Comparison of ENCODE assay signal across 24 mouse cellular contexts in genomic region chr2:28044920-28045598, GRCm38 (mm10). TPM values are rescaled to one million over a fixed set of nuclear protein-coding genes. Genes with fewer than 3 reads are reported as not detected.
"Had no signal": no experiment of that assay in that cellular context is flagged by ENCODE, and none has a peak within 500 bp of the region (broad histone marks: within the 10 kb centered on the region; RNA-seq: fewer than 3 reads in every experiment).

No protein-coding gene starts in this region.

- H3K4me2 ChIP-seq: midbrain, embryonic 12.5 days; midbrain, embryonic 15.5 days; neural tube, embryonic 13.5 days; stomach, embryonic 15.5 days had no signal

- DNase-seq: kidney, adult 2 months; kidney, postnatal 25 days; layer of hippocampus, adult 9-11 months; lung, adult 2 months; lung, postnatal 14 days; retina, postnatal 1 day; right cerebral cortex, postnatal 25 days; spleen, adult 18-20 months; thymus, postnatal 36 days had no signal

- H3K9me3 ChIP-seq: midbrain, embryonic 12.5 days; midbrain, embryonic 15.5 days; stomach, embryonic 15.5 days had no signal

- H3K27ac ChIP-seq: kidney, postnatal 0 days; layer of hippocampus, adult 2 months; macrophage; midbrain, embryonic 12.5 days; midbrain, embryonic 15.5 days; neural tube, embryonic 13.5 days; stomach, embryonic 15.5 days had no signal

- H3K27me3 ChIP-seq: midbrain, embryonic 12.5 days; midbrain, embryonic 15.5 days; neural tube, embryonic 13.5 days; stomach, embryonic 15.5 days had no signal

- H3K36me3 ChIP-seq: midbrain, embryonic 12.5 days; midbrain, embryonic 15.5 days; neural tube, embryonic 13.5 days; stomach, embryonic 15.5 days had no signal

- H3K4me3 ChIP-seq: layer of hippocampus, adult 2 months; midbrain, embryonic 12.5 days; midbrain, embryonic 15.5 days; myocyte; neural tube, embryonic 13.5 days; stomach, embryonic 15.5 days had no signal

- ATAC-seq: intestine, postnatal 0 days; midbrain, embryonic 15.5 days had no signal

- H3K9ac ChIP-seq: midbrain, embryonic 12.5 days; midbrain, embryonic 15.5 days; neural tube, embryonic 13.5 days; stomach, embryonic 15.5 days had no signal

- H3K4me1 ChIP-seq: midbrain, embryonic 12.5 days; midbrain, embryonic 15.5 days; neural tube, embryonic 13.5 days; stomach, embryonic 15.5 days had no signal

RNA-seq across cellular contexts. Expression of gene Fcnb, which starts 39.6 kb away (rescaled TPM):
- total RNA-seq: layer of hippocampus, adult 2 months; layer of hippocampus, postnatal 25 days; left cerebral cortex, adult 18-20 months; left cerebral cortex, postnatal 36 days; neutrophil, adult 5-6 weeks had no signal
- polyA plus RNA-seq: intestine, postnatal 0 days; kidney, adult 2 months; kidney, embryonic 14.5 days; kidney, postnatal 0 days; large intestine, adult 2 months; midbrain, embryonic 12.5 days; midbrain, embryonic 15.5 days; myocyte had no signal
